Mouse (Mus musculus) retina, embryonic 14.5 days (tissue): ENCODE measurements around the gene Igfn1.
A peak's percentile ranks its signal among the peaks of the same experiment; 100 is the strongest.

Source experiments
- DNase-seq: peaks from one replicate; pipeline ENCODE4 v3.0.0-alpha.2; 2015; ENCODE audit warnings: low spot score

Gene Igfn1

GRCm38 (mm10) chr1:136006292-136006748 lies at the start of gene Igfn1:
Gene Igfn1 (minus strand): TSS chr1:136006342.
- DNase-seq = no peak

DNA sequence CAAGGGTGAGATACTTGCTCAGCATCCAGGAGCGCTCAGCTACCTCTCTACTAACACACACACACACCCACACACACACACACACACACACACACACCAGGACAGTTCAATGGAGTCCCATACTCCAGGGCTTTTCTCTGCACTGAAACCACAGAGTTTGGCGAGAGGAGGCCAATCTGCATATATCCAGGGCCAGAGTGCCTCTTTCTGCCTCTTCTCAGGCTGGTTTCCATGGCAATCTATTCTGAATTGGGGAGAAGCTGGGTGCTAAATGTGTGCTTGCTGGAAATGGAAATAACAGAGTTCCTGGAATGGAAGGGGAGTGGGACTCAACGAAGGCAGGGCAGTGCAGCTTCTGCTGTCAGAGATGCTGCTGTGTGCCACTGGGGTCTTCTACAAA lies 49.6 kb upstream of the Igfn1 start:
- DNase-seq = no peak

- no peak for DNase-seq
These were observed 46.4 kb upstream of the Igfn1 start, which contains the start of gene Cacna1s for GRCm38 (mm10) chr1:136052547-136052946. Gene Cacna1s (plus strand): TSS chr1:136052750.

DNA sequence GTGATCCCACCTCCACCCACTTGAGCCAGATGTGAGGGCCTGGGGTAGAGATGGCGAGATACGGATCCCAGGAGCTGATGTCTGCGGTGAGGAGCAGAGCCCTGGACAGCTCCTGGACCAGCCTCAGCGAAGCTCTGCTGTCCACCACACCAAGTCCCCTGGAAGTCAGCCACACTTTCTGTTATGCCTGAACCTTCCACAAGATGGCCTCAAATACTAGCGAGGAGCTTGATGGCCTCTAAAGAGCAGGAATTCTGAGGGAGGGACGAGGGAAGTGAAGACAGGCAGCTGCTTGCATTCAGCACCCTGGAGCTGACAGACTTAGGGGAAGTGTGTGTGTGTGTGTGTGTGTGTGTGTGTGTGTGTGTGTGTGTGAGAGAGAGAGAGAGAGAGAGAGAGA lies 45.3 kb upstream of the Igfn1 start:
- DNase-seq = peak; percentile 91

- peak; percentile 35 for DNase-seq
These were observed 44.8 kb upstream of the Igfn1 start for GRCm38 (mm10) chr1:136051013-136051315.

- no peak for DNase-seq
These were observed 44.3 kb upstream of the Igfn1 start, which contains the start of gene Ascl5 for GRCm38 (mm10) chr1:136050312-136051012. Gene Ascl5 (plus strand): TSS chr1:136050804.

- no peak for DNase-seq
These were observed 41.8 kb upstream of the Igfn1 start for GRCm38 (mm10) chr1:136047894-136048293.

DNA sequence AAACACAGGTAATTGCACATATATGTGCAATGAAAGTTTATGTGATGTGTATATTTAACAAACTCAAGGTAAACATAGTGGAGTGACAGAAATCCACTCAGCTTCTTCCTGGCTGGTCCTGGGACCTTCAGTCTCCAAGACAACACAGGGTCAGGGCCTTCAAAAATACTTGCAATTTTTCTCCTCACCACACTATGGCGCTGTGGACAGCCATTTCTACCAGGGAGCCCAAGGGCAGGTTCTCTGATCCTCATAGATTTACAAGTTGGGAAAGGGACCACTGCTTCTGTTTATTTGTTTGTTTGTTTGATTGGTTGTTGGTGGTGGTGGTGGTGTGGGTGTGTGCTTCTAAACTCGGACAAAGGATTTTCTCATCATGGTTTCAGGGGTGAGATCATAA lies 41.3 kb upstream of the Igfn1 start:
- DNase-seq = peak; percentile 73

- DNase-seq = peak; percentile 87
These were observed 39.6 kb upstream of the Igfn1 start for GRCm38 (mm10) chr1:136045774-136046173.

DNA sequence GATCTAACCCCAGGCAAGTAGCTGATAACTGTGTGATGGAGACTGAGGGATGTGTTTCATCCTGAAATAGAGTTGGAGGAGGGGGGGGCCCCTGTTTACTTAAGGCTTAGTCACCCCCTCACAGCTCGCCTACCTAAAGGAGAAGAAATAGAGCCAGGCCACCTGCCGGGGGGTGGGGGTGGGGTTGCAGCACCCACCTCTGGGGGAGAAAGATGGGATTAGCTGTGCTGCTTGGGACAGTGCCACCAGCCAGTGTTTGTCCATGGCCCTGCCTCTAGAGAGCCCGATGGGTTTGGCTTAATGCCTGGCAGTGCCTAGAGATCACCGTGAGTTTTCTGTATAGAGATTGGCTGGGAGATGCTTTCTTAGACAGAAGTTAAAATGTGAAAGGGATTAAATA lies 34.7 kb upstream of the Igfn1 start:
- no peak for DNase-seq

- DNase-seq = no peak
These were observed 34.3 kb upstream of the Igfn1 start for GRCm38 (mm10) chr1:136040452-136040851.

DNA sequence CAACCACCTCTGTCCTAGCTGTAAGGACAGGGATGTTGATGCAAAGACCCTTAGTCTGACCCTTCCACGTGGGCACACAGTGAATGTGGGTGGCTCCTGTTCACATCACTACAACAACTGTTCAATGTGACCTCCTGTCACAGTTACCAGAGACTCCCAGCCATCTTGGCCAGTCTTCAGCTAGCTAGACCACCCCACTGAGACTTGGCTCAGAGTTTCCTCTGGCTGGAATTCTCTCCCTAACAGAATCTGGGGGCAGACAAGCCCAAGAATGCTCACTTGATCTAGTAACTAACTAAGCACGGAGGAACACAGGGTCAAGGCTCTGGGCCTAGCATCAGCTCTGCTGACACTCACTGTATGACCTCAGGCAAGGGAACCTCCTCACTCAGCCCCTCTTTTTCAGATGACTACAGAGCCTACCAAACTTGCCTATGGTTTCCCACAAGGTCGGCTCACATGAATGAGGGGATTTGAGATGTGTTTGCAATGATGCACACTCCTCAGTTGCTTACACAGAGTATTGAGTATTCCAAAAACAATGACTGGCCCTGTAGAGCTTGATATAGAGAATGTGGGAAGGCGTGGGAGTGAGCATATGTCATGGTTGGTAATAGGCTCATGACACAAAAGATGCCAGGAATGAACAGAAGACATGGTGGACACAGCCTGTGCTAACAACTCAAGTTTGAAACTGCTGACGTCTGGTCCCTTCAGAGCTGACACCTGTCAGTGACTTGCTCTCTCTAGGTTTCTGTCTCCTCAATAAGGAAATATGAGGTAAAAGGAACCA lies 32.8 kb upstream of the Igfn1 start:
- no peak for DNase-seq

GRCm38 (mm10) chr1:136032961-136033360 lies 26.8 kb upstream of the Igfn1 start:
- DNase-seq = no peak

GRCm38 (mm10) chr1:136031697-136032096 lies 25.6 kb upstream of the Igfn1 start:
- DNase-seq = no peak

- no peak for DNase-seq
These were observed 24.1 kb upstream of the Igfn1 start for GRCm38 (mm10) chr1:136030201-136030600.

DNA sequence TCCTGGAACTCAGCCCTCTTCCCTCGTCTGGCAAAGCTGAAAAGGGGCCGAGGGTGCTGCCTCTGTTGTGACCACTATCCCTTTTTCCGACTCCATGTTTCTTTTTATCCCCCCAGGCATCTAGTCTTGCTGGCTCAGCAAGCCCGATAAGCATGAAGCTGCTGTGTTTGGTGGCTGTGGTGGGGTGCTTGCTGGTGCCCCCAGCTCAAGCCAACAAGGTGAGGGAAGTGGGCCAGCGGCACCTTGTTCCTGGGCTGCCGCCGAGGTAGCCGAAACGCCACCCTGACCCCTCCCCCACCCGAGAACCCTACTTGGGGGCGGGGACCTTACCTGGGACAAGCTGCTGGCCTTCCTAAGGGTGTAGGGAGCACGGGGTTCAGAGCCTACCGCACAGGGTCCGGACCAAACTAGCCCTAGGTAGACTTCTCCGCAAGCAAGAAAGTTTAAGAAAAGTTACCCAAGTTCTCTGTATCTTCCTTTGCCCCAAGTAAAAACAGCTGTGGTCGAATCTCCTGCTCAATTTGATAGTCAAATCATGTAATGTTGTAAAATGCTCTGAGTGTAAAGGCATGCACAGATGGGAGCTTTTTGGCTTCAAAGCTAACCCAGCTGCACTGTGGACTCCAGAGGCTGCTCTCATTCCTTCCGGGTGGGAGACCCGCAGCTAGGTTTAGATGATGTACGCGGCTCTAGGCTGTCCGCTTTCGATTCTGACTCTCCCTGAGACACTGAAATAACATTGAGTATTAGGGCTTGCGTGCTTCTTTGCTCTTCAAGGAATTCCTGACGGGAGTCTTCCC lies 12.4 kb upstream of the Igfn1 start:
- DNase-seq = peak; percentile 25

GRCm38 (mm10) chr1:136017907-136018313 lies 11.8 kb upstream of the Igfn1 start:
- peak; percentile 96 for DNase-seq

- DNase-seq = no peak
These were observed 11.2 kb upstream of the Igfn1 start for GRCm38 (mm10) chr1:136017307-136017706.

DNA sequence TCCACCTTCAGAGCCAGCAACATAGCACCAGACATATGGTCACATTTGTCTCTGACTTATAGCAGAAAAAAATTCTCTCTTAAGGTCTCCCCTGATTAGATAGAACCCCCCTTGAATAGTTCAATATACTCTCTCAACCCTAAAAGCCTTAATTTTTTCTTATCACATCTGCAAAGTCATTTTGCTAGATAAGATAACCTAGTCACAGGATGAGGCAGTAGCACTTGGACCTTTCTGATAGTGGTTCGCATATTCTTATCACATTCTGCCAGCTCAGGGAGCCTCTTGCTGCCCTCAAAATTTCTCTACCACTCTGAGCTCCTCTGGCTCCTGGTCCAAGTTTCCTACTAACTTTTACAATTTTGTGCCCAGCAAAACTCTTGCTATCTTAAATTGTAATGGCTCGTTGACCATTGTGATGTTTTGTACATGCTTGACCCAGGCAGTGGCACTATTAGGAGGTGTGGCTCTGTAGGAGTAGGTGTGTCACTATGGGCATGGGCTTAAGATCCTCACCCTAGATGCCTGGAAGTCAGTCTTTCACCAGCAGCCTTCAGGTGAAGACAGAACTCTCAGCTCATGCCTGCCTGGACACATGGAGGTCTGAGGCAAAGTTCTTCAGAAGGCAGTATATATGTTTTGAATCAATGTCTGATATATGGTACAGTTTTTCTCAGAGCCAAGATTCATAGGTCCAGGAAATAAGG lies 8.8 kb upstream of the Igfn1 start:
- no peak for DNase-seq

GRCm38 (mm10) chr1:136013513-136013912 lies 7.4 kb upstream of the Igfn1 start:
- DNase-seq = no peak

- DNase-seq = no peak
These were observed 4.1 kb upstream of the Igfn1 start for GRCm38 (mm10) chr1:136010247-136010646.

GRCm38 (mm10) chr1:136008159-136008533 lies 2.0 kb upstream of the Igfn1 start:
- no peak for DNase-seq
